Mouse (Mus musculus) WW6 (cell line): ENCODE data around the gene Top2a.

Experiments
- DNase-seq: peaks from one replicate; pipeline ENCODE4 v3.0.0-alpha.2; 2013; ENCODE audit warnings: low read depth, low spot score

The Top2a gene

DNA sequence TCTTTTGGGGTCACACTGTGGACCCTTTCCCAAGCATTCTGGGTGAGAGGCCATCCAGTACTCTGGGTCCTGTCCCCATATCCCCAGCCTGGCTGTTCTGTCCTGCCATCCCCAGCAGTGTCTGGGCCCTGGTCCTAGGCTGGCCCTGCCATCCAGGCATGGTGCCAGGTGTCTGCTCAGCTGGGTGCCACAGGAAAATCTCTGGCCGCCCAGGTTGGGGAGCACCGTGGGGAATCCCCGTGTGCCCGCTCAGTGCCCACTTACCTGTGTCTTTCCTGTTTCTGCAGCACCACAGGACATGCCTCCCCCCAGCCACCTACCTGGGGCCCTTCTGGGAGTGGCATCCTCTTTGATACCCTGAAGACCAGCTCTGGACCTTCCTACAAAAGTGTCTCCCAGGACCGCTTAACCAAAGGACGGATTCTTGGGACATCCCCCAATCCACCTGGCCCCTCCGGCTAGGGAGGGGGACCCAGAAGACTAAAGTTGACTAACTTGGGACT, 74.0 kb downstream of the Top2a start:
- no peak for DNase-seq

DNA sequence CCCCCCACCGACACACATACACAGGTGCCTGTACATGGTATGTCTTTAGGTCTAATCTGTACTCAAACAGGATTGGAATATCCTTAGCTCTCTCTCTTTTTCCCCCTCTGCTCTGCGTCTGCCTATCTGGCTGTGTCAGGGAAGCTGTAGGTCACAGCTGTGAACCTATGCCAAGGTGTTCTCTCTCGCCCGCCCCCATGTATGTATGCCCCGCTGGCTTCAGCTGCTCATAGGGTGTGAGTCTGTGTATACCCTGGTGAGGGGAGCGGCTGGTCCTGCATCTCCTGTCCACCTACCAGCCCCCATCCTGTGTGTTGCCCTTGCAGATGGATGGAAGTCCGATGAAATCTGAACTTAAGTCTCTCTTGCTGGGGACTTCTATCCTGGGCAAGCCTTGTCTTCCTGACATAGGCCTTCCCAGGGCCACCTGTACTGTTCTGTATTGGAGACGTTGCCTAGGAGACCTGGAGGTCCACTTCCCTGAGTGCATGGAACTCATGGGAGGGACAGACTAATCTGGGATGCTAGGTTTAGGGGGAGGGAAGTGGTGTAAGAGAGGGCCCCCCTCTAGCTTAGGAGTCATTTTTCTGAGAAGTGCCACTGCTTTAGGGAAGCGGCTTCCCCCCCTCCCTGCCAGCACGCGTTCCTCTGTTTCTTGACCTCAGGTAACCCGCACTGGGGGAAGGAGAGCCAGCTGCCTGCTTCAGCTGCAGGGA, 74.6 kb downstream of the Top2a start:
- no peak for DNase-seq

DNA sequence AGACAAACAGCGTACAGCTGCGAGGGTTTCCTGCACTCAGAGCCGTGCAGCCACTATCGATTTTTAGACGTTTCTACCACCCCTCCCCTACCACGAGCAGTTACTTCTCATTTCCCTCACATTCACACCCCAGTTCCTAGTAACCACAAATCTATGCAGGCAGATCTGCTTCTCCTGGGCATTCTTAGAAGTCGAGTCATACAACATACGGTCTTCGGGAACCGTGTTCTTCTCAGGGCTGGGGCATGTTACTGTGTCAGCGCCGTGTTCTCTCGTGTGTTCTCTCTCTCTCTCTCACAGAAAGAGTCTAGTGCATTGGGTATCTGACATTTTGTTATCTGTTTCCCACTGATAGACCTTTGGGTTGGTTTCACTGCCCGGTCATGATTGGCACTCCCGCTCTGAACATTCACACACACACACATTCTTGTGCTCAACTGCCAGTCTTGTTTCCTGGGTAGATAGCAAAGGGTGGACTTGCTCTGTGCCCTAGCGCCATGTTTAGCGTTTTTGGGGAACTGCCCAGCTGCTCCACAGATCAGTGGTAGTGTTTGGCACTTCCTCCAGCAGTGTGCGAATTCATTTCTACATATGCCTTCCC, 75.9 kb downstream of the Top2a start:
- DNase-seq, result no peak

DNA sequence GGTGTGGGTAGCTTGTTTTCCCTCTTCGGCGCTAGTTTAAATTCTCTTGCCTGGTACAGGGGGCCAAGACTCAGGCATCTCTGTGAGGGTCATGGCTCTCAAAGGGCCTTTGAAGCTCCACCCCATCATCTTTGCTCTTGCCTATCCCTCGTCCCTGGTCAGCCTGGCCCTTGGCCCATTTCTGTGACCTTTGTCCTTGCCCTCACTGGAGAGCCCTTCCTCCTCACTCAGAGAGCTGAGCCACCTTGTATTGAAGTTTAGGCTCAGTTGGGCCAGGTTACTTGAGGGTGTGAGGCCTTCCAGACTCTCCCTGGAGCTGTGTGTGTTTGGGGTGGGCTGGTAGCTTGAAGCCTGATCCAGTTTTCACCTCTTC, 78.4 kb downstream of the Top2a start:
- DNase-seq, result no peak

DNA sequence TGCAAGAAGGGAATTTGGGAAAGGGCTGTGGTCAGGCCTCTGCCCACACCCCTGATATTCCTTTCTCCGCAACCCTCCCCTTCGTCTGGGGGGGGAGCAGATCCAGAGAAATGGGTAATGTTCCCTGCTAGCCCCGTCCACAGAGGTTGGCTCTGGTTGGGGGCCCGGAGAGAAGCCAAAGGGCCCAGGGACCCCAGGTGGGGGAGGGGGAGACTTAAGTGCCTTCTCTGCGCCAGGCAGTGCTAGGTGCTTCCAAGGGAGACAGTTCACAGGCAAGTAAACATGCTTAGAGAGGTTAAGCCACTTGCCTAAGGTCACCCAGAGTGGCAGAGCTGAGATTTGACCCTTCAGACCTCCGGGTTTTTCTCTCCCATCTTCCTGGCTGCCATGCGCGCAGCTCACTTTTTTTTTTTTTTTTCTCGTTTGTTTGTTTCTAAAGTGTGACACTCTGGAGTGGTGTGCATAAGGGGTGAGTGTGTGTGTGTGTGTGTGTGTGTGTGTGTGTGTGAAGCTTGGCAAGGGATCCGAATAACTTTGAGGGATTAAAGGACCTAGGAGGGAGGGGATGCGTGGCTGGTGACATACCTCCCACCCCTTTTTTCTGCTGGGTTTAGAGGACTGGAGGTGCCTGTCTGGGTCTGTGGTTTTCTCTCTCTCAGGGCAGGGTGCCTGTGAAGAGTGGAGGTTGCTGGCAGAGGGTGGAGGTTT, 78.9 kb downstream of the Top2a start:
- no peak for DNase-seq

DNA sequence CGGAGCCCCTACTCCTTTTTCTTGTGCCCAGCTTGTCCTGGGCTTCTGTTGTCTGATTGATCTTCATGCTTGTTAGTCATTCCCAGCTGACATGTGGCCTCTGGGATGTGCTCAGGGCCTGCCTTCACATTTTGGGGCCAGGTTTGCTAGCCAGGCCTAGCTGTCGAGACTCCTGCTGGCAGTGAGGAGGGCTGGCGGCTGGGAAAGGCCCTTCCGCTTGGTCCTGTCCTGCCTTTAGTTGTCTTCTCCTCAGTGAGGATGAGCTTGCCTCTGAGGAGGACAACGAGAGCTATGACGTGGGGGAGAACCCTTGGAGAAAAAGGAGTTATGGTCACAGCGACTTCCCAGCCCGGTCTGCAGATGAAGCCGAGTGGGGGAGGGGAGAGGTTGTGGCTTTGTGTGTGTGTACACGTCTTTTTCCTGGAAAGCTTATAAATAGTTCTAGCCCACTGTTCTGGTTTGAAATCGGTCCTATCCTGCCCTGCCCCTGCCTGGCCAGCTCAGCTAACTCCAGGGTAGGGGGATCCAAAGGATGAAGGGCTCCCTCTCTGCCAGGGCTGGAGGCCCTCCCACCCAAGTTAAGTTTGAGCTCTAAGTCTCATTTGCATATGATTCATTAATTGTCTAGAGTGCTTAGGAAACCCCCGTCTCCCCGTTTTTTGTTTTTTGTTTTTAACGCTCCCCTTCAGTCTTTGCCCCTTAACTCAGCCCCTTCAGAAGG, 80.1 kb downstream of the Top2a start:
- no peak for DNase-seq
